Mouse (Mus musculus) liver, adult 2 months (tissue): ENCODE data around the gene Qrich2.

Experiments
- CTCF ChIP-seq: fragments of 200-500 bp; IDR thresholded peaks from 2 replicates; pipeline ENCODE4 v1.5.1; 2011; ENCODE audit warnings: low read depth, low read length, control low read depth
- POLR2A ChIP-seq: fragments of 200-500 bp; IDR thresholded peaks from 2 replicates; pipeline ENCODE4 v1.6.1; 2011; ENCODE audit warnings: low read length, control low read depth; ENCODE audit not compliant: insufficient read depth; ENCODE audit errors: extremely low read depth

DNA sequence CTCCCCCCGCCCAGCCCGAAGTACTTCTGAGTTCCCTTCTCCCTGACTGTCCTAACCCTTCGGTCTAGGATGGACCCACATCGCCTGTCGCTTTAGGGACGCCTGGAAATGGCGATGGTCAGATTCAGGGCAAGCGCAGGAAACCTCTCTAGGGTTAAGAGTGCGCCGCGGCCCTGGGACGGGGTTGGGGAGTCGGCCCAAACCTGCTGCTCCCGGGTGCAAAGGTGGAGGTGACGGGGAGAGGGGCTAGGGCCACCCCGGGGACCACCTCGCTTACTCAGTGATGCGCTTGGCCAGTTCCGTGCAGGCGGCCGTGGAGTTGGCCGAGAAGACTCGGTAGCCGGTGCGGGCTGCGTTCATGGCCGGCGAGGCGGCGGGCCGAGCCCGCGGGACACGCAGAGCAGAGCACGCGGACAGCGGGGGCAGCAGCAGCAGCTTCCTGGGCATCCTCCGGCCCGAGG is 23.8 kb upstream of the Qrich2 start:
- TF ChIP-seq POLR2A (no peak), CTCF (no peak)
